Mouse (Mus musculus): ENCODE results near the gene St8sia1.
"Not testable (repeated sequence)": the region's sequence is repeated elsewhere in the genome, so short reads cannot be mapped to it uniquely, and the experiment has no call there.

Gene St8sia1

GRCm38 (mm10) chr6:142964076-142964530 is at the start of gene St8sia1:
TSS of gene St8sia1 (minus strand) at chr6:142964452.
- DNase-seq: no peak

- DNase-seq: no peak
Observed at GRCm38 (mm10) chr6:143012513-143013215, 48.4 kb upstream of the St8sia1 start.

- DNase-seq: no peak
Observed at GRCm38 (mm10) chr6:143008865-143009264, 44.6 kb upstream of the St8sia1 start.

GRCm38 (mm10) chr6:143005209-143005608 is 41.0 kb upstream of the St8sia1 start:
- DNase-seq: not testable (repeated sequence)

- no peak for DNase-seq
Observed at GRCm38 (mm10) chr6:143004801-143005200, 40.5 kb upstream of the St8sia1 start.

GRCm38 (mm10) chr6:142998221-142998999 is 34.2 kb upstream of the St8sia1 start:
- DNase-seq: no peak

GRCm38 (mm10) chr6:142996887-142997286 is 32.6 kb upstream of the St8sia1 start:
- DNase-seq: no peak

- DNase-seq: no peak
Observed at GRCm38 (mm10) chr6:142995567-142995966, 31.3 kb upstream of the St8sia1 start.

GRCm38 (mm10) chr6:142994821-142995220 is 30.6 kb upstream of the St8sia1 start:
- DNase-seq: no peak

- peak; percentile 22 for DNase-seq
Observed at GRCm38 (mm10) chr6:142993705-142994698, 29.8 kb upstream of the St8sia1 start.

- DNase-seq: no peak
Observed at GRCm38 (mm10) chr6:142992971-142993370, 28.7 kb upstream of the St8sia1 start.

- no peak for DNase-seq
Observed at GRCm38 (mm10) chr6:142992099-142992498, 27.8 kb upstream of the St8sia1 start.

- no peak for DNase-seq
Observed at GRCm38 (mm10) chr6:142991391-142992059, 27.3 kb upstream of the St8sia1 start.

- no peak for DNase-seq
Observed at GRCm38 (mm10) chr6:142990516-142990915, 26.3 kb upstream of the St8sia1 start.

GRCm38 (mm10) chr6:142989495-142989894 is 25.2 kb upstream of the St8sia1 start:
- DNase-seq: no peak

- DNase-seq: peak; percentile 84
Observed at GRCm38 (mm10) chr6:142988753-142989152, 24.5 kb upstream of the St8sia1 start.

- DNase-seq: no peak
Observed at GRCm38 (mm10) chr6:142988231-142988630, 24.0 kb upstream of the St8sia1 start.

- DNase-seq: no peak
Observed at GRCm38 (mm10) chr6:142987616-142988015, 23.4 kb upstream of the St8sia1 start.

GRCm38 (mm10) chr6:142986706-142987105 is 22.5 kb upstream of the St8sia1 start:
- not testable (repeated sequence) for DNase-seq

- not testable (repeated sequence) for DNase-seq
Observed at GRCm38 (mm10) chr6:142985561-142986238, 21.4 kb upstream of the St8sia1 start.
